Mouse (Mus musculus): ENCODE measurements around the gene Olfr1198.

The Olfr1198 gene

DNA sequence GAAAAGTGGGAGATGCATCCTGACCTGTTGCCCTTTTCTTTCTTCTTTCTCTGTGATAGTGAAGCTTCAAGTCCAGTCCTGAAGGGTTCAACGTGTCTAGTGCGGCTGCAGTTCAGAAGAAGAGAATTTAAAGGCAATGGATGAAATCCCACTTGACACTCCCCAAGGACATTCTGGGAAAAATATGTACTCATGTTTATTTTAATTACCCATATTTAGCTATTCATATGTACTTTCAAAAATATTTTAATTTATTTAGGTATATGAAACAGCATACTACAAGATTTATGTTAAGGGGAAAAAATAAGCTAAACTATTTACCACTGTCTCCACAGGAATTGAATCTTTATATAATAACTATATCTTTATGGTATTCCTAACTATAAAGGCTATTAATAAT, at the start of gene Olfr1198:
Gene Olfr1198, minus strand, starts transcription at position 101 of the 400 bp plus-strand sequence.
- no peak for DNase-seq (ENCODE audit: low read depth, low spot score)

GRCm38 (mm10) chr2:88792736-88793135, 41.6 kb upstream of the Olfr1198 start, which contains the start of gene Olfr1201:
TSS of gene Olfr1201 (plus strand) at chr2:88793036.
- no peak for DNase-seq (ENCODE audit: low read depth, low spot score)

DNA sequence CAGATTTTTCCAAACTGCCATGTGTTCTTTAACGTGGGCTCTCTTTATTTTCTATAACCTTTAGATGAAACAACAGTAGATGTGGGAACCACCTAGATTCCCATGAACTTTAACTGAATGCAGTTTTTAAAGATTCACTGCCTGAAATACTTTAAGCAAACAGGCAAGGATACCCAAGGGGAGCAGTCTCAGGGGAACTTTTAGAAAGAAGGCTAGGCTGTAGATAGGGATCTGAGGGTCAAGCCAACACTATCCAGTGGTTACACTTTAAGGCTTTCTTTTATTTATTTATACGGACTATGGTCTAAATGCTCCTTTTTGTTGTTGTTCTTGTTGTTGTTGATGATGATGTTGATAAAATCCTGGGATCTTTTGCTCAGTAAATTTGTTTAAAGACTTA, 19.2 kb upstream of the Olfr1198 start, which contains the start of gene Olfr1200:
Gene Olfr1200, minus strand, starts transcription at position 101 of the 400 bp plus-strand sequence.
- DNase-seq (ENCODE audit: low read depth, low spot score): no peak

DNA sequence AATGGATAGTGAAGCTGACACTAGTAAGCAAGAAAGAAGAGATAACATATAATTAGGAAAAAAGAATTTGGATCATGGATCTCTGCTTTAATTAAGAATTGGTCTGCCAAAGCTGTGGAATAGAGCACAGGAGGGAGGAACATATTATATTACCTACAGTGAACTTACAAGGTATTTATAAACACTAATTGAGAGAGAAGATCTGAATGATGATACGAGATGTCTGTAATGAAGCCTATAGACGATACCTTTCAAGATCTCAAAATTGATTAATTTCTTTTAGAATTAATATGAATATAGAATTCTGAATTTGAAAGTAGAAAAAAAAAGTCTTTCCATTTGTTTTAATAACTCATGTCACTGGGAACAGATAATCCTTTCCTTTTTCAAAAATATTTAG, 9.2 kb upstream of the Olfr1198 start, which contains the start of gene Olfr1199:
Gene Olfr1199, minus strand, starts transcription at position 101 of the 400 bp plus-strand sequence.
- no peak for DNase-seq (ENCODE audit: low read depth, low spot score)

- DNase-seq (ENCODE audit: low read depth, low spot score): no peak
Measured at GRCm38 (mm10) chr2:88743379-88743778, 7.8 kb downstream of the Olfr1198 start.

- DNase-seq (ENCODE audit: low read depth, low spot score): no peak
Measured at GRCm38 (mm10) chr2:88732266-88732665, 18.9 kb downstream of the Olfr1198 start, which contains the start of gene Olfr1197. TSS of gene Olfr1197 (minus strand) at chr2:88732366.

DNA sequence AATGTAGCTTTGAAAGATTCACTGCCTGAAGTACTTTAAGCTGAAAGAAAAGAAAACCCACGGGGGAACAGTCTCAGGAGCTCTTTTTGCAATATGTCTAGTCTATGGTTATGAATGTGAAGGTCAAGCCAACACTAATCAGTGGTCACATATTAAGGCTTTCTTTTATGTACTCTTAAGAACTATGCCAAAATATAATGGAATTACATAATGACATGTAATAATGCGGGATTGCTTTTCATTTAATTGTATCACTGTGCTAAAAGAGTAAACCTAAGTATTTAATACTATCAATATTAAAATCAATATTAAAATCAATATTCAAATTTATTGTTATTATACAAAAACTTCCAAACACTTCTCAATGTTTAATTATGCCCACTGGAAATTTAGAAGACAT, 46.7 kb downstream of the Olfr1198 start, which contains the start of gene Olfr1196:
Gene Olfr1196, minus strand, starts transcription at position 101 of the 400 bp plus-strand sequence.
- DNase-seq (ENCODE audit: low read depth, low spot score): no peak

All from brain, embryonic 18.5 days (tissue).